Mouse (Mus musculus): ENCODE data around the gene 1700023F06Rik. TPM values are rescaled to one million over a fixed set of nuclear protein-coding genes. Genes with fewer than 3 reads are reported as not detected.

The 1700023F06Rik gene
- total and polyA plus RNA-seq, 3 experiments = not detected

GRCm38 (mm10) chr11:103178748-103179147 is 29.6 kb downstream of the 1700023F06Rik start:
- peaks cover 37 to 47% of the 10 kb centered on the region in 2 experiments for H3K36me3 ChIP-seq (replicated peaks in 1 of 2; ENCODE audit: control insufficient read depth in 1 of 2, insufficient read depth in 1 of 2, low read length in 1 of 2)
- in situ Hi-C loops (cut with MboI; ENCODE audit: low pct_ligation_motif_present, low pct_unique_long_range_greater_than_20kb, low sequenced_read_pairs) (no loop called here), dilution Hi-C loops (cut with MboI; ENCODE audit: extremely low pct_ligation_motif_present, extremely low pct_unique_long_range_greater_than_20kb, low sequenced_read_pairs) (no loop called here)
- H3K4me1 ChIP-seq (ENCODE audit: control insufficient read depth in 1 of 2, insufficient read depth in 2 of 2) = peaks cover 30 to 75% of the 10 kb centered on the region in 2 experiments
- H3K4me3 ChIP-seq (replicated peaks in 1 of 3; ENCODE audit: low read depth in 2 of 3, low read length in 2 of 3, poor library complexity in 1 of 3) = peak overlapping the region in 1 of 3 experiments; percentile 3
- H3K27ac ChIP-seq (ENCODE audit: insufficient read depth, low read depth) = peak overlapping the region; percentile 92; the same call in 1 of the 2 replicates
- no peaks in the 10 kb centered on the region for H3K27me3 ChIP-seq (replicated peaks)
- TF ChIP-seq NELFE (IDR thresholded peaks at IDR 0.05; ENCODE audit: low read depth, low read length) (0 out of 2 replicates have a peak, but pooled peaks have one; percentile 0), MAFK (IDR thresholded peaks at IDR 0.05; ENCODE audit: insufficient replicate concordance, low read length) (no peak)
- no peaks in the 10 kb centered on the region for H3K9me3 ChIP-seq (replicated peaks; ENCODE audit: low read length)
- H3K4me2 ChIP-seq (ENCODE audit: insufficient read depth, low read depth, poor library complexity, severe bottlenecking) = no peak overlapping the region
- peak; percentile 18 for DNase-seq (ENCODE audit: extremely low read depth)
- peak overlapping the region; percentile 60; the same call in 1 of the 2 replicates for H3K9ac ChIP-seq (ENCODE audit: insufficient read depth, low read depth)
- peaks cover 52% of the 10 kb centered on the region for H3K79me2 ChIP-seq (replicated peaks; ENCODE audit: control insufficient read depth, extremely low read depth, insufficient read depth, poor library complexity, severe bottlenecking)

- in situ Hi-C loops (cut with MboI; ENCODE audit: low pct_ligation_motif_present, low pct_unique_long_range_greater_than_20kb, low sequenced_read_pairs) (no loop called here), dilution Hi-C loops (cut with MboI; ENCODE audit: extremely low pct_ligation_motif_present, extremely low pct_unique_long_range_greater_than_20kb, low sequenced_read_pairs) (no loop called here)
- Histone ChIP-seq H3K27me3 (replicated peaks) (no peaks in the 10 kb centered on the region), H3K79me2 (replicated peaks; ENCODE audit: control insufficient read depth, extremely low read depth, insufficient read depth, poor library complexity, severe bottlenecking) (peaks cover 60% of the 10 kb centered on the region), H3K4me2 (ENCODE audit: insufficient read depth, low read depth, poor library complexity, severe bottlenecking) (peak overlapping the region; percentile 93), H3K9me3 (replicated peaks; ENCODE audit: low read length) (no peaks in the 10 kb centered on the region), H3K27ac (ENCODE audit: insufficient read depth, low read depth) (peak overlapping the region; percentile 92), H3K4me3 (replicated peaks in 1 of 3; ENCODE audit: low read depth in 2 of 3, low read length in 2 of 3, poor library complexity in 1 of 3) (peak overlapping the region; percentile 18 to 51 (median 39)), H3K9ac (ENCODE audit: insufficient read depth, low read depth) (peak overlapping the region; percentile 60), H3K36me3 (replicated peaks in 1 of 2; ENCODE audit: control insufficient read depth in 1 of 2, insufficient read depth in 1 of 2, low read length in 1 of 2) (peaks cover 35 to 44% of the 10 kb centered on the region in 2 experiments), H3K4me1 (ENCODE audit: control insufficient read depth in 1 of 2, insufficient read depth in 2 of 2) (peaks cover 34 to 83% of the 10 kb centered on the region in 2 experiments)
- peak; percentile 65 for DNase-seq (ENCODE audit: extremely low read depth)
- TF ChIP-seq MXI1 (IDR thresholded peaks at IDR 0.05; ENCODE audit: low read depth, low read length) = no peak; the same call in 1 of the 2 replicates
- no peak for TF ChIP-seq TBP (conservative IDR thresholded peaks at IDR 0.05; ENCODE audit: low read depth, low read length)
- 0 out of 2 replicates have a peak, but pooled peaks have one; percentile 45 for TF ChIP-seq BHLHE40 (IDR thresholded peaks at IDR 0.05; ENCODE audit: low read depth, low read length)
- TF ChIP-seq POLR2A (IDR thresholded peaks at IDR 0.05; ENCODE audit: low read depth, low read length) = peak; percentile 33; the same call in 1 of the 2 replicates
- peak; percentile 35; the same call in 1 of the 2 replicates for TF ChIP-seq EP300 (IDR thresholded peaks at IDR 0.05; ENCODE audit: low read length)
- TF ChIP-seq UBTF (IDR thresholded peaks at IDR 0.05; ENCODE audit: low read depth, low read length) = peak; percentile 40; the same call in 1 of the 2 replicates
- TF ChIP-seq TCF12 (IDR thresholded peaks at IDR 0.05; ENCODE audit: low read depth, low read length) = peak; percentile 27; the same call in 1 of the 2 replicates
- TF ChIP-seq JUN (IDR thresholded peaks at IDR 0.05; ENCODE audit: insufficient read depth, low read depth, low read length) = 0 out of 2 replicates have a peak, but pooled peaks have one; percentile 8
- TF ChIP-seq ELF1 (IDR thresholded peaks at IDR 0.05; ENCODE audit: low read depth, low read length) = peak; percentile 60; the same call in 1 of the 2 replicates
Observed at GRCm38 (mm10) chr11:103177815-103178485, 30.4 kb downstream of the 1700023F06Rik start.

GRCm38 (mm10) chr11:103177216-103177615 is 31.1 kb downstream of the 1700023F06Rik start:
- Histone ChIP-seq H3K4me1 (ENCODE audit: control insufficient read depth in 1 of 2, insufficient read depth in 2 of 2) (peaks cover 34 to 91% of the 10 kb centered on the region in 2 experiments), H3K9ac (ENCODE audit: insufficient read depth, low read depth) (peak overlapping the region; percentile 60), H3K27me3 (replicated peaks) (no peaks in the 10 kb centered on the region), H3K9me3 (replicated peaks; ENCODE audit: low read length) (no peaks in the 10 kb centered on the region), H3K4me2 (ENCODE audit: insufficient read depth, low read depth, poor library complexity, severe bottlenecking) (peak overlapping the region; percentile 93), H3K4me3 (replicated peaks in 1 of 3; ENCODE audit: low read depth in 2 of 3, low read length in 2 of 3, poor library complexity in 1 of 3) (peak overlapping the region; percentile 10 to 51 (median 39)), H3K27ac (ENCODE audit: insufficient read depth, low read depth) (peak overlapping the region; percentile 92), H3K79me2 (replicated peaks; ENCODE audit: control insufficient read depth, extremely low read depth, insufficient read depth, poor library complexity, severe bottlenecking) (peaks cover 67% of the 10 kb centered on the region), H3K36me3 (replicated peaks in 1 of 2; ENCODE audit: control insufficient read depth in 1 of 2, insufficient read depth in 1 of 2, low read length in 1 of 2) (peaks cover 28 to 37% of the 10 kb centered on the region in 2 experiments)
- no peak for TF ChIP-seq MAZ (IDR thresholded peaks at IDR 0.05; ENCODE audit: low read depth, low read length)
- TF ChIP-seq USF1 (IDR thresholded peaks at IDR 0.05; ENCODE audit: low read depth, low read length) = peak; percentile 13
- no peak for TF ChIP-seq NELFE (IDR thresholded peaks at IDR 0.05; ENCODE audit: low read depth, low read length)
- TF ChIP-seq GABPA (IDR thresholded peaks at IDR 0.05; ENCODE audit: insufficient replicate concordance, low read depth, low read length) = no peak
- TF ChIP-seq TCF12 (IDR thresholded peaks at IDR 0.05; ENCODE audit: low read depth, low read length) = peak; percentile 37; the same call in 1 of the 2 replicates
- TF ChIP-seq E2F4 (IDR thresholded peaks at IDR 0.05; ENCODE audit: insufficient replicate concordance, low read depth, low read length) = no peak
- peak; percentile 57 for TF ChIP-seq ETS1 (conservative IDR thresholded peaks at IDR 0.05; ENCODE audit: low read depth, low read length)
- peak; percentile 74 for TF ChIP-seq MAX (IDR thresholded peaks at IDR 0.05; ENCODE audit: low read length)
- peak; percentile 92 for TF ChIP-seq BHLHE40 (IDR thresholded peaks at IDR 0.05; ENCODE audit: low read depth, low read length)
- no peak for TF ChIP-seq KAT2A (IDR thresholded peaks at IDR 0.05; ENCODE audit: insufficient replicate concordance, low read length)
- TF ChIP-seq MXI1 (IDR thresholded peaks at IDR 0.05; ENCODE audit: low read depth, low read length) = peak; percentile 60; the same call in 1 of the 2 replicates
- TF ChIP-seq IRF4 (IDR thresholded peaks at IDR 0.05; ENCODE audit: low read depth, low read length) = peak; percentile 34; the same call in 1 of the 2 replicates
- no peak for TF ChIP-seq MAFK (IDR thresholded peaks at IDR 0.05; ENCODE audit: insufficient replicate concordance, low read length)
- no peak for TF ChIP-seq HCFC1 (IDR thresholded peaks at IDR 0.05; ENCODE audit: low read depth, low read length)
- TF ChIP-seq EP300 (IDR thresholded peaks at IDR 0.05; ENCODE audit: low read length) = peak; percentile 21; the same call in 1 of the 2 replicates
- TF ChIP-seq MEF2A (IDR thresholded peaks at IDR 0.05; ENCODE audit: borderline replicate concordance, low read depth, low read length) = peak; percentile 92
- TF ChIP-seq TBP (conservative IDR thresholded peaks at IDR 0.05; ENCODE audit: low read depth, low read length) = no peak
- peak; percentile 36 for DNase-seq (ENCODE audit: extremely low read depth)
- in situ Hi-C loops (cut with MboI; ENCODE audit: low pct_ligation_motif_present, low pct_unique_long_range_greater_than_20kb, low sequenced_read_pairs) = no loop called here
- dilution Hi-C loops (cut with MboI; ENCODE audit: extremely low pct_ligation_motif_present, extremely low pct_unique_long_range_greater_than_20kb, low sequenced_read_pairs) = no loop called here

All from CH12.LX (cell line).